Mouse (Mus musculus) heart, postnatal 36 days (tissue): ENCODE measurements around the gene Rhbdd2. TPM values are rescaled to one million over a fixed set of nuclear protein-coding genes. Genes with fewer than 3 reads are reported as not detected.
"Not testable (repeated sequence)": the region's sequence is repeated elsewhere in the genome, so short reads cannot be mapped to it uniquely, and the experiment has no call there.

ENCODE experiments used
- DNase-seq, 2 experiments: peaks; one replicate each; pipeline ENCODE4 v3.0.0; 2021 to 2022
- intact Hi-C: fragments of 180-260 bp; cut with DNase I; formaldehyde crosslinking; loops from one replicate; pipeline ENCODE4 v1.15.1; 2025
- total RNA-seq, 2 experiments: library from RNA; stranded (reverse); gene quantifications; 2 replicates each; pipeline ENCODE4 v1.2.3; 2021

Gene Rhbdd2
- 10 to 100 TPM; 18.5 to 18.9 TPM for total RNA-seq

DNA sequence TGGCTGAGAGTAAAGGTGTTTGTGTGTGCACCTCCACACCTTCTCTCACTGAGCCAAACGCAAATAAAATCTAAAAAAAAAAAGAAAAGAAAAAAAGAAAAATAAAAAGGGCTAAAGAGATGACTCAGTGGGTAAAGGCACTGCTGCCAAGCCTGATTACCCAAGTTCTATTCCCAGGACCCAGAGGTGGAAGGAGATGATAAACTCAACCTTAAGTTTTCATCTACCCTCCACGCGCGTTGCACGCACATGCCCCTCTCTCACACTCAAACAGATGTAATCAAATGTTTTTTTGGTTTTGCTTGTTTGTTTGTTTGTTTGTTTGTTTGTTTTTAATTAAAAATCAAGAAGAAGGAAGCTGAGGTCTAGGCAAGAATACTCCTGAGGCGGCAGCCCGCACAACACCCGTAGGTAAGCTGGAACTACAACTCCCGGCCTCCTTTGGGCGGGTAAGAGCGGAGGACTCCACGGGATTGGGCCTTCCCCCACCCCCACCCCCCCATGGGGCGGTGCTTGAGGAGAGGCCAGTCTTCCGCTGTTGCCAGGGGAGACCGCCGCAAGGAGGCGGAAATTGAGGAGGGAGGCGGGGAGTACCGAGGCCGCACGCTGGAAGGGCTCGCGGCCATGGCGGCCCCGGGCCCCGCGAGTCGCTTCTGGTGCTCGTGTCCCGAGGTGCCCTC is at the start of gene Rhbdd2:
Rhbdd2 (plus strand) TSS at position 502 of the 680 bp plus-strand sequence.
- intact Hi-C loops = loop anchor here (2.0 kb wide), 1 partner anchor 57 kb away; no protein-coding TSS in a partner anchor

DNA sequence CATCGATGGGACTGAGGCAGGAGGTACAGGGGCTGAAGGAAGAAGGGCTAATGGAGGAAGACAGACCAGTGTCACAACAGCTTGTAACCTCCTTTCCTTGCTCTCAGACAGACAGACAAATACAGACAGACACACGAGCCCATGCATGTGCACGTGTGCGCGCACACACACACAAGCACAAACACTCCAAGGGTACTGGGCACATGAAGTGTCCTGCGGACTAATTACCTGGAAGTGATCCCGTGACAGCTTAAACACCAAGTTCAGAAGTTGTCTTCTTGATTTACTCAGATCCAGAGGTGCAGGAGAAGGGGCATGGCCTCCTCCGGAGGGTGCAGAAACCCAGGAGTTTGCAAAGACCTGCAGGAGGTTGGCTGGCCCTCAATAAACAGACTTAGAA is 46.7 kb upstream of the Rhbdd2 start:
- intact Hi-C loops = no loop called here
- no peak for DNase-seq

More for the DNA sequence above, at the start of gene Rhbdd2:
- DNase-seq = peak; percentile 94 to 96

- intact Hi-C loops = no loop called here
Measured at GRCm38 (mm10) chr5:135587764-135588163, 44.7 kb upstream of the Rhbdd2 start.

DNA sequence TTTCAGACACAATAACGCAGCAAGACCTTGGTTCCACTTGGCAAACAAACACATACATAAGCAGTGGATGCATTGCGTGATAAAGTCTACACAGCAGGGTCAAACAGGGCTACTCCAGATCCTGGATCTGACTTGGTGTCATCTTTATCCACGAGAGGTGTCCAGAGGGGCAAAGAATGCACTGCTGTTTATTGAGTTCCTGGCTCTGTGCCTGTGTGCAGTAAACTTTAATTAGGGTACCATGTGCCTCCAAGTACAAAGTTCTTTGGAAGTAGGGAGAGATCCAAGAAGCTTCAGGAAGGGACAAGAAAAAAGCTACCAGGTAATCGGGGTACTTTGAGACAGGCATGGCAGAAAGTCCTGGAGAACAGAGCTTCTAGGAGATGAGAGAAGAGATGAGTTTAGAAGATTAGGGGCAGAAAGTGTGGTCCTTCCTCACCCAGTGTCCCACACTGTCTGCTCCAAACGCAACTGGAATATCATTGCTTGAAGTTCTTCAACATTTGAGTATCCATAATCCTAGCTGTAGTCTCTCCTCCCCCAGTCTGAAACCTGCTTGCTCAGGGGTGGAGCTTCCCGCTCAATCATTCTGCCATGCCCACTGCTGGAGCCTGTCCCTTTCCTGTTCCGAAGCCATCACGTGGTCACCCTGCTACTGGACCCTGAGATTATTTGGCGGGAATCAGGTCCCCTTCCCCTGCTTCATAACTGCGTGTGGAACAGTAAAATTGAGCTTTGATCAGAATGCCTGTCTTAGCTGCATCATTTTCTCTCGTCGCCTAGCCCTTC is 42.2 kb upstream of the Rhbdd2 start:
- intact Hi-C loops = no loop called here
- no peak for DNase-seq

More at GRCm38 (mm10) chr5:135587764-135588163, 44.7 kb upstream of the Rhbdd2 start:
- DNase-seq = no peak

- intact Hi-C loops, DNase-seq: not testable (repeated sequence)
Measured at GRCm38 (mm10) chr5:135604643-135605042, 27.8 kb upstream of the Rhbdd2 start.

- DNase-seq, intact Hi-C loops: not testable (repeated sequence)
Measured at GRCm38 (mm10) chr5:135606717-135607116, 25.7 kb upstream of the Rhbdd2 start.

GRCm38 (mm10) chr5:135607581-135607980 is 24.8 kb upstream of the Rhbdd2 start:
- intact Hi-C loops = no loop called here
- no peak for DNase-seq

DNA sequence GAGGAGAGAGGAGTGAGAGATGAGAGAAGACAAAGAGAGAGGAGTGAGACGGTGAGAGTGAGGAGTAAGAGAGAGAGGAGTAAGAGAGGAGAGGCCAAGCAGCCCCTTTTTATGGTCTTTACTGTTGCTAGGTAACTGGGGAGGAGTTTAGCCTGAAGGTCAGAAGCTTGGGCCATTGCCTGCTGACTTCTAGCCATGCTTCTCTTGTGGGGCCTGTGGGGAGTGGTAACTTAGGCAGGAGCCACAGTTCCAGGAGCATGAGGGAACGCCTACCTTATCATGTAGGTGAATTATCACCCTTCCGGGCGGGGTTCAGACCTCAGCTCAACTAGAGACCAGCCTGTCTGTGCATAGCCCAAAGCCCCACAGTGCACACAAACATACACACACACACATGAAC is 22.6 kb upstream of the Rhbdd2 start:
- intact Hi-C loops = no loop called here
- no peak for DNase-seq

GRCm38 (mm10) chr5:135619741-135620140 is 12.7 kb upstream of the Rhbdd2 start:
- DNase-seq = not testable (repeated sequence)
- intact Hi-C loops = loop anchor here (5.0 kb wide), 1 partner anchor 217 kb away; no protein-coding TSS in a partner anchor

DNA sequence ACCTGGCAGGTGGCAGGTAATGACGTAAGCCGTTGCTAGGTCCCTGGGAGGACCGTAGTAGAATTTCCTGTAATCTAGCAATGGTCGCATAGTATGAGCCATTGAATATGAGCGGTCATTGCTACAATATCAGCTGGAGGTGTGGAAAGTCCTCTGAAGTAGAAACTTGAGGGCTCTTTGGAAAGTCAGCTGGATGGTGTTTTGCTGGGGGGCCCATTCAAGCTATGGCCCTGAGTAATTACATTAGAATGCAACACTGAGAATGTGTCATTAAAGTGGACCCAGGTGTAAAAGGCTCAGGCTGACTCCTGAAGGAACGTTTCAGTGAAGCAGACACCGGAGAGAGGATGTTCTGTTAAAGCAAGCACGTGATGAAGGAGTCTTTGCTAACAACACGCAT is 11.9 kb upstream of the Rhbdd2 start:
- intact Hi-C loops = no loop called here
- no peak for DNase-seq

DNA sequence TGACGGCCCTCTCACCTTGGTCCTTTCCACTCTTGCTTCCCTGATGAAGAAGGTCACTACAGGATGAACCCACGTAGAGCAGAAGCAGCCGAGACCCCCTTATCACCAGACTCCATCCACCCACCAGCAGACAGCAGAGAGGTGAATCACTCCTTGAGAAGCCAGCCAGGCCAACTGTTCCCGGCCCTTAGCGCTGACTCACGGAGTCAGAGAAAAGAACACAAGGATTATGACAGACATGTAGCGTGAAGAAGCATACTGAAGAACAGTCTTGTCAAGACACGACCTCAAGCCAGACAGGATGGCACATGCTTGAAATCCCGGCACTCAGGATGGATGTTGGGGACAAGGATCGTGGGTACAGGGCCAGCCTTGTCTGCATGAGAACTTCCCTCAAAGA is 10.7 kb upstream of the Rhbdd2 start:
- no peak for DNase-seq
- intact Hi-C loops = no loop called here

GRCm38 (mm10) chr5:135623006-135623563 is 9.3 kb upstream of the Rhbdd2 start:
- no peak for DNase-seq
- intact Hi-C loops = no loop called here

GRCm38 (mm10) chr5:135628916-135629315 is 3.5 kb upstream of the Rhbdd2 start:
- intact Hi-C loops = no loop called here
- no peak for DNase-seq

DNA sequence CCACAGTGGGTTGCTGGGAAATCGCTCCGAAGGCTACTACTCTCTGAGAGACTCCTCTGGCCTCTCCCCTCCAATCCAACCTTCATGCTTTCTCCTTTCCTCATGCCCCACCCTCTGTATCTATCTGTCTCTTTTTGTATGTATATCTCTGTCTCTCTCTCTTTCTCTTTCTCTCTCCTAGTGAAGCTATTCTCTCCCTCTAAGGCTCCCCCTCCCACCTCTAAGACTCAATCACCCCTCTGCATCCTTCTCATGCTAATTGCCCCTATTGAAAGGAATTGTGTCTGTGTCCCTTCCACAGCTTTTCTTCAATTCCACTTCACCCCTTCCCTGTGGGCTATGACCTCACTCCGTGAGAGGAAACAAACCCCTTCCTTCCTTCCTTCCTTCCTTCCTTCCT is 3.0 kb upstream of the Rhbdd2 start:
- DNase-seq = no peak
- intact Hi-C loops = no loop called here

- DNase-seq = peak; percentile 66 to 67
- intact Hi-C loops = loop anchor here (2.0 kb wide), 2 partner anchors 114 to 132 kb away; partner anchors contain the start of gene Tmem120a
Measured at GRCm38 (mm10) chr5:135630598-135630997, 1.8 kb upstream of the Rhbdd2 start.

- no peak for DNase-seq
- intact Hi-C loops = loop anchor here (2.0 kb wide), 1 partner anchor 56 kb away; no protein-coding TSS in a partner anchor
Measured at GRCm38 (mm10) chr5:135632797-135633144, 353 bp downstream of the Rhbdd2 start.

GRCm38 (mm10) chr5:135639760-135640458 is 7.5 kb downstream of the Rhbdd2 start:
- no peak for DNase-seq
- intact Hi-C loops = no loop called here

- DNase-seq = no peak
- intact Hi-C loops = no loop called here
Measured at GRCm38 (mm10) chr5:135640459-135640789, 8.0 kb downstream of the Rhbdd2 start.

- intact Hi-C loops = no loop called here
- DNase-seq = no peak
Measured at GRCm38 (mm10) chr5:135641028-135641427, 8.6 kb downstream of the Rhbdd2 start.

DNA sequence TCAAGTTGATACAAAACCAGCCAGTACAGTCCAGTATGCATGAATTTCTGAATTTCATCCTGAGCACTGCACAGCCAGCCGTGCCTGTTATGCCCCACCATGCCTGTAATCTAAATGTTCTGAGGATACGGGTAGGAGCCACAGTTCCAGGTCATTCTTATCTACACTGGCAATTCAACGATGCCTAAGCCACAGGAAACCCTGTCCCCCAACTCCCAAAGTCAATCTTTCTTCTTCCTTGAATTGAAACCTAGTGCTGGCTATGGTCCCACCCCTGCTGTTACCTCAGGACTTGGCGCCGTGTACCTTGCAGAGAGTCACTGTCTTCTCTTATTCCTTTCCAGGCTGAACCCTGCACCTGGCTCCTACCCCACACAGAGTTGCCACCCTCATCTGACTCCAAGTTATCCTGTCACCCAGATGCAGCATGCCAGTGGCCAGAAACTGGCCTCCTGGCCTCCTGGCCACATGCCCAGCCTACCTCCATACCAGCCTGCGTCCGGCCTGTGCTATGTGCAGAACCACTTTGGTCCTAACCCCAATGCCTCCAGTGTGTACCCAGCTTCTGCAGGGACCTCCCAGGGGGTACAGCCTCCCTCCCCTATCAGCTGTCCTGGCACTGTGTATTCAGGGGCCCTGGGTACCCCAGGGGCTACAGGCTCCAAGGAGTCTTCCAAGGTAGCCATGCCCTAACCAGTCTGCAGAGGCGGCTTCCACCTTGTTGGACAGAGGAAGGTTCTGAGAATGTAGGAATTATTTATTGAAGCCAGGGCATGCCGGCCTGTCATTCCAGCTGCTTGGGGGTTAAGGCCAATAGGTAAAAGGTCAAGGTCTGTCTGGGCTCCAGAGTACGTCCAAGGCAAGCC is 10.5 kb downstream of the Rhbdd2 start:
- intact Hi-C loops = no loop called here
- no peak for DNase-seq
